Mouse (Mus musculus) heart, postnatal 0 days (tissue): ENCODE data around the gene Pcbp4.

Experiments
- CTCF ChIP-seq: IDR thresholded peaks from 2 replicates; pipeline ENCODE4 v1.5.1; 2016; ENCODE audit warnings: antibody characterized with exemption, control low read depth, low read depth
- EP300 ChIP-seq: IDR thresholded peaks from 2 replicates; pipeline ENCODE4 v1.6.1; 2016; ENCODE audit warnings: antibody characterized with exemption, low read depth

DNA sequence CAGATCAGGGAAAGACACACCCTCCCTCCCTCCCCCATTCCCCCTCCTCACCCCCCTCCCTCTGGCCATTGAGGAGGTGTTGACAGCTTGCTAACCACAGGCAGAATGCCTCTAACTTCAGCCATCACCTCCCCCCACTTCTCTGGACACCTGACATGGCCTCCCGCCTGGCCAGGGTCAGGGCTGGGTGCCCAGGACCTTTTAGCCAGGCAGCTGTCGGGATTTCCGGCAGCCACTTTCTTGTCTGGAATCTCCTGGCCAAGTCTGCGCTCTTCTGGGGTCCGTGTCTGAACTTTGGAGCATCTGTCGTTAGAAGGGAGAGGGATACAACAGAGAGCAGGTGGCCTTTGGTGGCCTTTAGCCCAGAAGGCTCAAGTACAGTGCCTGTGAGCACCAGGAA is 47.8 kb upstream of the Pcbp4 start:
- TF ChIP-seq EP300 (peak; percentile 59), CTCF (no peak)
